Mouse (Mus musculus) heart, embryonic 11.5 days (tissue): ENCODE data around the gene Slc15a1. TPM values are rescaled to one million over a fixed set of nuclear protein-coding genes. Genes with fewer than 3 reads are reported as not detected.

Experiments used
- polyA plus RNA-seq: library from polyadenylated mRNA; unstranded; fragments of >200 nt; fragmentation: Nextera tagmentation; extraction: Ambion mirVana; gene quantifications from 2 replicates; pipeline ENCODE4 v1.2.1, GENCODE M21; 2014

Slc15a1 gene
- polyA plus RNA-seq, 1 experiment from 2014 or later, result not detected

Other genes starting within 250 kb of the Slc15a1 start
- 37.7 and 38.1 TPM in 2 replicates for gene Stk24, start 125.2 kb downstream of the Slc15a1 start, polyA plus RNA-seq